Mouse (Mus musculus) hindbrain, postnatal 0 days (tissue): ENCODE measurements around the gene Gm49380. TPM values are rescaled to one million over a fixed set of nuclear protein-coding genes. Genes with fewer than 3 reads are reported as not detected.

Experiments
- ATAC-seq: fragments of 200-750 bp; cut with Nextera tagmentation; 2 replicates; pipeline ENCODE4 v1.8.0; 2017; ENCODE audit warnings: mild to moderate bottlenecking, moderate TSS enrichment, moderate library complexity
- DNase-seq: peaks from one replicate; pipeline ENCODE4 v3.0.0-alpha.2; 2015; ENCODE audit warnings: low spot score
- H3K27ac ChIP-seq: fragments of 300-500 bp; sonication (generic); 2 replicates; pipeline ENCODE4 v1.5.1; 2014; ENCODE audit warnings: mild to moderate bottlenecking
- H3K27me3 ChIP-seq: fragments of 300-500 bp; sonication (generic); 2 replicates; pipeline ENCODE4 v1.6.1; 2014; ENCODE audit warnings: low read length, mixed read lengths; ENCODE audit not compliant: insufficient read depth
- H3K36me3 ChIP-seq: fragments of 300-500 bp; sonication (generic); 2 replicates; pipeline ENCODE4 v1.6.1; 2014; ENCODE audit warnings: low read length, mixed read lengths; ENCODE audit not compliant: insufficient read depth
- H3K4me1 ChIP-seq: fragments of 300-500 bp; sonication (generic); 2 replicates; pipeline ENCODE4 v1.6.1; 2014; ENCODE audit warnings: antibody characterized with exemption, low read length, mixed read lengths; ENCODE audit not compliant: insufficient read depth
- H3K4me2 ChIP-seq: fragments of 300-500 bp; sonication (generic); 2 replicates; pipeline ENCODE4 v1.6.1; 2014; ENCODE audit warnings: low read depth, mild to moderate bottlenecking, low read length, moderate library complexity, mixed read lengths
- H3K4me3 ChIP-seq: fragments of 300-500 bp; sonication (generic); 2 replicates; pipeline ENCODE4 v1.5.1; 2014; ENCODE audit warnings: low read length
- H3K9ac ChIP-seq: fragments of 300-500 bp; sonication (generic); replicated peaks from 2 replicates; pipeline ENCODE4 v1.6.1; 2014; ENCODE audit warnings: mild to moderate bottlenecking, low read length, moderate library complexity, mixed read lengths
- H3K9me3 ChIP-seq: fragments of 300-500 bp; sonication (generic); 2 replicates; pipeline ENCODE4 v1.6.1; 2016; ENCODE audit warnings: low read length, mixed read lengths
- CTCF ChIP-seq: IDR thresholded peaks from 2 replicates; pipeline ENCODE4 v1.5.1; 2016; ENCODE audit warnings: antibody characterized with exemption, control low read depth, low read depth
- WGBS: fragments of 180-500 bp; shearing (Covaris S2); extraction: QIAGEN DNeasy Blood & Tissue Kit; methylation state at CpG from one replicate; pipeline ENCODE4 v1.1.7; 2014; 5-methylcytosine and 5-hydroxymethylcytosine counted together
- polyA plus RNA-seq: library from polyadenylated mRNA; unstranded; fragments of >200 nt; fragmentation: Nextera tagmentation; extraction: Ambion mirVana; gene quantifications from 2 replicates; pipeline ENCODE4 v1.2.1, GENCODE M21; 2015
- total RNA-seq: library from RNA; depleted of rRNA; stranded (reverse); fragments of >200 nt; gene quantifications from 2 replicates; pipeline ENCODE4 v1.2.3, GENCODE M21; 2014

Gm49380 gene
- total and polyA plus RNA-seq, 2 experiments from 2014 or later: not detected

DNA sequence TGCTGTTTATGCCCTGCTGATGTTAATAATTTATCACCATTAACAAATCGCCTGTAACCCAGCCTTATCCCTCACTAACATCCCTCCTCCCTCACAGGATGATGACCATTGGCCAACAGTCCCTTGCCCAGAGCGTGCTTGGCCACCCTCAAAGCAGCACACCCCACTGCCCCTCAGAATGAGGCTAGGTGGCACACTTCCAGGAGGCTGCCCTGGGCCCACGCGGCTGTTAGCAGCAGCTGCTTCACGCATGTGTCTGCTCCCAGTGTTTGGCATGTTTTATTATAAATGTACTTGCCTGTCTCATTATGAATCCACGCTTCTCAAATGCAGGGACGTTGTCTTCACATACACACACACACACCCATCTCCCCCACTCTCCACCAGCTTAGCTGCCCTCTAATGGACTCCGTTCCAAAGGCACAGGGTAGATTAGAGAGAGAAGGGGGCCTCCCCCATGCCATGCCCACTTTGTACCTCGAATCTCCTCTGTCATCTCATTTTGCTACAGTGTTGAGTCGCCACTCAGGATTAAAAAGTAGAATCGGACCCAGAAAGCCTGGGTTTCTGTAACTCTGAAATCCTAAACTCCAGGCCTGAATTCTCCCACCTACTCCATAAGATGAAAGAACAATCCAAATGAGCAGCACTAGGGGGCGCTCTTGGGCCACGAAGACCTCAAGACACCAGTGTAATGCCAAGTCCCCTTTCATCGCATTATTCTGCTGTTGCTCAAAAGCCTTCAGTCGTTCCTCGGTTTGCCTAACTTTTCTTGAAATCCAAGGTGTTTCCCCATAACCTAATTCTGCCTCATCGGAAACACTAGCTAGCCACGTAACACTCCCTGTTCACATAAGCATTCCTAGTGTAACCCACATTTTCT, 12.5 kb upstream of the Gm49380 start:
- Histone ChIP-seq H3K4me2 (peak overlapping the region; percentile 27; the same call in 1 of the 2 replicates), H3K27ac (0 out of 2 replicates have a peak overlapping the region, but pooled peaks have one; percentile 11), H3K9ac (no peak overlapping the region), H3K4me1 (peaks cover 4% of the 10 kb centered on the region), H3K4me3 (no peak overlapping the region), H3K36me3 (no peaks in the 10 kb centered on the region), H3K27me3 (no peaks in the 10 kb centered on the region), H3K9me3 (no peaks in the 10 kb centered on the region)
- DNase-seq (peak; percentile 94), ATAC-seq (peak; percentile 71)
- TF ChIP-seq CTCF: peak; percentile 89
- WGBS: 22% methylated on average over 18 of the region's 18 CpGs

DNA sequence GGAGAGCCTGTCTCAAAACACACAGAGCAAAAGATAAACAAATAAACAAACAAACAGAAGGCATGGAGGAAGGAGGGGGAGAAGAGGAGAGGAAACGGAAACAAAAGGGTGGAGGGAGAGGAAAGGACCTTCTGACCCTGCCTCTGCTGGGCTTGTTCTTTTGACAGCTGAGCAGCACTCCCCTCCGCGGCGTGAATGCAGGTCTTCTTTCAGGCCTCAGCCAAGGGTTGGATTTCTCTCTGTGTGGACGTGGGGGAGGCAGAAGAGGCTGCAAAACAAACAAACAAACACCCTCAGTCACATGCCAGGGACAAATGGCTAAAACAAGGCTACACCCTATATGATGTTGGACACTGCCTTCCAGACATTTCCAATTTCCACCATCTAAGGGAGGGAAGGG, 11.7 kb upstream of the Gm49380 start:
- Histone ChIP-seq H3K4me1 (peaks cover 4% of the 10 kb centered on the region), H3K4me2 (no peak overlapping the region), H3K9me3 (no peaks in the 10 kb centered on the region), H3K27me3 (no peaks in the 10 kb centered on the region), H3K27ac (no peak overlapping the region), H3K4me3 (no peak overlapping the region), H3K36me3 (no peaks in the 10 kb centered on the region), H3K9ac (no peak overlapping the region)
- no peak for TF ChIP-seq CTCF
- DNase-seq (no peak), ATAC-seq (no peak)
- 30% methylated on average over 5 of the region's 5 CpGs for WGBS

DNA sequence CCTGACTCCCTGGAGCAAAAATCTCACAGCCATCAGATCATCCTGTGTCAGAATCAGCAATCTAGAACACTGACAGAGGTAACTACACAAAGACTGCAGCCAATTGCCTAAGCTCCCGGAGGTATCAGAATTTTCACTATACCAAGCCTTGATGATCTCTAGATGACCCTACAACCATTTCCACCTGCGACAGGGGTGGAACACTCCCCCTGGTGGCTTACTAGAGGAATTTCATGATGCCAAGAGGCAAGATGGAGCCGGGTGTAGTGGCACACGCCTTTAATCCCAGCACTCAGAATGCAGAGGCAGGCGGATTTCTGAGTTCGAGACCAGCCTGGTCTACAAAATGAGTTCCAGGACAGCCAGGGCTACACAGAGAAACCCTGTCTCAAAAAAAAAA, 11.0 kb upstream of the Gm49380 start:
- H3K4me2 ChIP-seq: no peak overlapping the region
- H3K27me3 ChIP-seq: no peaks in the 10 kb centered on the region
- 68% methylated on average over 6 of the region's 6 CpGs for WGBS
- no peak overlapping the region for H3K9ac ChIP-seq
- peak; percentile 65 for TF ChIP-seq CTCF
- DNase-seq: no peak
- H3K36me3 ChIP-seq: no peaks in the 10 kb centered on the region
- H3K27ac ChIP-seq: no peak overlapping the region
- H3K4me3 ChIP-seq: no peak overlapping the region
- H3K9me3 ChIP-seq: no peaks in the 10 kb centered on the region
- peaks cover 4% of the 10 kb centered on the region for H3K4me1 ChIP-seq
- no peak for ATAC-seq

DNA sequence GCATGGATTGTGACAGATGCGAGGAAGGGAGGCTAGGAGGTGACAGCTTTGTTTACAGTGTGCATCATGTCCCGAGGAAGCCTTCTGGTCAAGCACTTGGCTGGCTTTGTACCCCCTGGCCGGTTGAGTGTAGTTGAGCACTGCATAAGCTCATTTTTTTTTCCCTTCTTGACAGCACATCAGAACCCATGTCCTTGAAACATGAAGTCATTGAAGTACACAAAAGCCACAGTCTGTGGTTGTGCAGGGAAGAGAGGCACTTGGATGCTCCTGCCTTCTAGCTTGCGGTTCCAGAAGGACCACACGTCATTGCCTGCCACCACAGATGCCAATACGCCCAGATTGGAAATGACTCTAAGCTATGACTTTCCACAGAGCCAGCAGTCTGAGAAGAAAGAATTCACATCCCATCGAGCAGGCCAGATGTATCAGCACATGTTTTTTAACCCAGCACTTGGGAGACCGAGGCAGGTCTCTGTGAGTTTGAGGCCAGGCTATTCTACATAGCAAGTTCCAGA, 6.7 kb upstream of the Gm49380 start:
- ATAC-seq (no peak), DNase-seq (no peak)
- no peak overlapping the region for H3K4me3 ChIP-seq
- H3K27me3 ChIP-seq: no peaks in the 10 kb centered on the region
- H3K27ac ChIP-seq: no peak overlapping the region
- no peaks in the 10 kb centered on the region for H3K9me3 ChIP-seq
- WGBS: 78% methylated on average over 8 of the region's 8 CpGs
- H3K4me1 ChIP-seq: no peaks in the 10 kb centered on the region
- no peak for TF ChIP-seq CTCF
- H3K9ac ChIP-seq: no peak overlapping the region
- H3K4me2 ChIP-seq: no peak overlapping the region
- H3K36me3 ChIP-seq: no peaks in the 10 kb centered on the region

DNA sequence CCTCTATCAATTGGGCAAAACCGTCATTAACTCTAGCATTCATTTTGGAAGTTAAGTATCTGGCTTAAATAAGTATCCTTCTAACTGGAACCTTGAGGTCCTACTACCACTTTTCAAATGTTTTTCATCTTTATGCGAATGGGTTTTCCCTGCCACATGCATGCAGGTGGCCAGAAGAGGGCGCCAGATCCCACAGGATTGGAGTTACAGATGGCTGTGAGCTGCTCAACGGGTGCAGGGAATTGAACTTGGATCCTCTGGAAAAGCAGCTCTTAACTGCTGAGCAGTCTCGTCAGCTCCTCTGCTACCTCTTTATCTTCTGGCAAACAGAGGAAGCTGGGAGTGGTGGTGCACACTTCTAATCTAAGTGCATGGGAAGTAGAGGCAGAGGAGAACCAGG, 5.7 kb upstream of the Gm49380 start:
- peak; percentile 36 for DNase-seq
- TF ChIP-seq CTCF: peak; percentile 59
- ATAC-seq: no peak
- no peak overlapping the region for H3K9ac ChIP-seq
- H3K4me3 ChIP-seq: no peak overlapping the region
- H3K9me3 ChIP-seq: no peaks in the 10 kb centered on the region
- 52% methylated on average over 5 of the region's 5 CpGs for WGBS
- no peaks in the 10 kb centered on the region for H3K36me3 ChIP-seq
- no peaks in the 10 kb centered on the region for H3K4me1 ChIP-seq
- no peak overlapping the region for H3K27ac ChIP-seq
- H3K4me2 ChIP-seq: no peak overlapping the region
- H3K27me3 ChIP-seq: no peaks in the 10 kb centered on the region

DNA sequence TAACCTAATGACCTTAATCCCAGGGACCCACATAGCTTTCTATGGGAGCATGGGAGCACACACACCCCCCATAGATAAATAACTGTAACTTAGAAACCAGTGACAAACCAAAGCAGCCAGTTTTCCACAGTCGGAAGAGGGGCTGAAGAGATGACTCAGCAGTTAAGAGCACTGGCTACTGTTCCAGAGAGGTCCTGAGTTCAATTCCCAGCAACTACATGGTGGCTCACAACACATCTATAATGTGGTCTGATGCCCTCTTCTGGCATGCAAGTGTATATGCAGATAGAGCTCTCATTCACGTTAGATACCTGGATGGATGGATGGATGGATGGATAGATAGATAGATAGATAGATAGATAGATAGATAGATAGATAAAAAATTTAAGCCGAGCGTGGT, 2.9 kb upstream of the Gm49380 start:
- Histone ChIP-seq H3K4me3 (no peak overlapping the region), H3K27me3 (no peaks in the 10 kb centered on the region), H3K36me3 (no peaks in the 10 kb centered on the region), H3K27ac (no peak overlapping the region), H3K9ac (no peak overlapping the region), H3K4me2 (no peak overlapping the region), H3K9me3 (no peaks in the 10 kb centered on the region), H3K4me1 (no peaks in the 10 kb centered on the region)
- no peak for ATAC-seq
- DNase-seq: no peak
- WGBS: 87% methylated on average over 4 of the region's 4 CpGs
- peak; percentile 29; the same call in 1 of the 2 replicates for TF ChIP-seq CTCF

DNA sequence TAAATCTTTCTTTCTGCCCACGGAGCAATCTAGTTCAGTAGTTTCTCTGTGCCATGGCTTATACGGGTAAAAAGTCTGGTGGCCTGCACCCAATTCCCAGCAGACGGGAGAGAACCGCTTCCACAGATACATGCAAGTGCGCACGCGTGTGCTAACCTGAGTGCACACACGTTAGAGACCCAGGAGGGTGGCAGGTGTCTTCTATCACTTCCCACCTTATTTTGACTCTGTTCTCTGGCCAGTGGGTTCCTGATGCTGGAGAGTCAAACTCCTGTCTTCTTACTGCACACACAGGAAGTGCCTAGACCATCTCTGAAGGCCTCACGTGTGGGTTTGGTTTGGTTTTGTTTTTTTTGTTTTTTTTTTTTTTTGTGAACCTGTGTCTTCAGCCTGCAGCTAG, 2.3 kb upstream of the Gm49380 start:
- Histone ChIP-seq H3K9ac (no peak overlapping the region), H3K4me2 (no peak overlapping the region), H3K36me3 (no peaks in the 10 kb centered on the region), H3K27ac (no peak overlapping the region), H3K27me3 (no peaks in the 10 kb centered on the region), H3K4me3 (no peak overlapping the region), H3K4me1 (no peaks in the 10 kb centered on the region), H3K9me3 (no peaks in the 10 kb centered on the region)
- TF ChIP-seq CTCF: no peak
- ATAC-seq (no peak), DNase-seq (no peak)
- WGBS: 91% methylated on average over 9 of the region's 9 CpGs
